Mouse (Mus musculus): ENCODE data around the gene Cdyl2. TPM values are rescaled to one million over a fixed set of nuclear protein-coding genes. Genes with fewer than 3 reads are reported as not detected.

Gene Cdyl2
- polyA plus RNA-seq, 1 experiment from 2014 or later = 11.7 TPM

DNA sequence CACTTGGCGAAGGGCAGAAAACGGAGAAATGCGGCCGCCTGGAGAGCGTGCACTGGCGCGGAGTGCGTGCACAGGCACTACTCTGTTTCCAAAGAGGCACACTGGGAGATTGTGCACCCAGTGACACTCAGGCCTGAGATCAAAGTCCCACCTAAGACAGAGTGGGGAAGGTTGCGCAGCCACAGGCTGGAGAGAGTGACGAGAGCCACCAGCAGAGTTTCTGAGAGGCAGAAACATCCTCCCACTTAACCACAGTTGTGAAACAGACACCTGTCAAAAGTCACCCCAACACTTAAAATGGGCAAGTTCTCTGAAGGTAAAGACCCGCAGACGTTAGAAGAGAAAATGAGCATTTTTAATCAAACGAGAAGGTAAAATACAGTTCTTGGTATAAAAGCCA is 97.5 kb downstream of the Cdyl2 start:
- Histone ChIP-seq H3K36me3 (ENCODE audit: insufficient read depth, low read length) (no peaks in the 10 kb centered on the region), H3K4me2 (replicated peaks; ENCODE audit: low read depth, low read length) (no peak overlapping the region), H3K4me3 (ENCODE audit: low read depth, low read length) (no peak overlapping the region), H3K27me3 (replicated peaks; ENCODE audit: insufficient read depth, low read length) (no peaks in the 10 kb centered on the region), H3K9ac (replicated peaks; ENCODE audit: low read depth) (no peak overlapping the region), H3K4me1 (ENCODE audit: insufficient read depth, low read depth, low read length) (no peaks in the 10 kb centered on the region), H3K9me3 (ENCODE audit: low read length) (no peaks in the 10 kb centered on the region), H3K27ac (ENCODE audit: low read length) (no peak overlapping the region)
- ATAC-seq (no peak), DNase-seq (ENCODE audit: low spot score) (no peak)
- no peak for TF ChIP-seq EP300 (IDR thresholded peaks at IDR 0.05)
- WGBS = 83% methylated on average over 13 of the region's 13 CpGs

DNA sequence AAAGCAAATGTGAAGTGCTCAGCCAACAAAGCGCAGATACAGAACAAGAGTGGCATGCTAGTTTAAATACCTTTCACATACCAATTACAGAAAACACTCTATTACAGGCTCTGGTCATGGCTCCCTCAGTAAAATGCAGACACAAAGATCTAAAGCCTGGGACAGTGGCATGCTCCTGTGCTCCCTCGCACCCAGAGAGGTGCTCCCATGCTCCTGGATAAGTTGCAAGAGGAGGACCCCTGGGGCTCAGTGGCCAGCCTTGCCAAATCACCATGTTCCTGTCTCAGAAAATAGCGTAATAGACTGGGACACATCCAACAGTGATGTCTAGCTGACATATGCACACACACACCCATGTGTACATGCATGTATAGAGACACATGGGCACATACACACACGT is 98.4 kb downstream of the Cdyl2 start:
- H3K9me3 ChIP-seq (ENCODE audit: low read length) = no peaks in the 10 kb centered on the region
- no peaks in the 10 kb centered on the region for H3K4me1 ChIP-seq (ENCODE audit: insufficient read depth, low read depth, low read length)
- 87% methylated on average over 4 of the region's 4 CpGs for WGBS

GRCm38 (mm10) chr8:116633470-116634150 is 99.2 kb downstream of the Cdyl2 start:
- WGBS = 71% methylated on average over 10 of the region's 10 CpGs
- Histone ChIP-seq H3K4me3 (ENCODE audit: low read depth, low read length) (no peak overlapping the region), H3K9me3 (ENCODE audit: low read length) (no peaks in the 10 kb centered on the region), H3K27me3 (replicated peaks; ENCODE audit: insufficient read depth, low read length) (no peaks in the 10 kb centered on the region), H3K4me1 (ENCODE audit: insufficient read depth, low read depth, low read length) (no peaks in the 10 kb centered on the region), H3K4me2 (replicated peaks; ENCODE audit: low read depth, low read length) (no peak overlapping the region), H3K36me3 (ENCODE audit: insufficient read depth, low read length) (no peaks in the 10 kb centered on the region), H3K9ac (replicated peaks; ENCODE audit: low read depth) (no peak overlapping the region), H3K27ac (ENCODE audit: low read length) (no peak overlapping the region)
- no peak for TF ChIP-seq CTCF (IDR thresholded peaks at IDR 0.05)
- TF ChIP-seq EP300 (IDR thresholded peaks at IDR 0.05) = no peak
- DNase-seq (ENCODE audit: low spot score) (no peak), ATAC-seq (no peak)

More for the DNA sequence above, 98.4 kb downstream of the Cdyl2 start:
- no peak overlapping the region for H3K4me3 ChIP-seq (ENCODE audit: low read depth, low read length)
- ATAC-seq (no peak), DNase-seq (ENCODE audit: low spot score) (no peak)
- H3K9ac ChIP-seq (replicated peaks; ENCODE audit: low read depth) = no peak overlapping the region
- H3K27me3 ChIP-seq (replicated peaks; ENCODE audit: insufficient read depth, low read length) = no peaks in the 10 kb centered on the region
- H3K4me2 ChIP-seq (replicated peaks; ENCODE audit: low read depth, low read length) = no peak overlapping the region
- H3K27ac ChIP-seq (ENCODE audit: low read length) = no peak overlapping the region
- H3K36me3 ChIP-seq (ENCODE audit: insufficient read depth, low read length) = no peaks in the 10 kb centered on the region
- TF ChIP-seq EP300 (IDR thresholded peaks at IDR 0.05) (no peak), CTCF (IDR thresholded peaks at IDR 0.05) (no peak)

GRCm38 (mm10) chr8:116630066-116630465 is 102.7 kb downstream of the Cdyl2 start:
- DNase-seq (ENCODE audit: low spot score) (no peak), ATAC-seq (0 out of 2 replicates have a peak, but pooled peaks have one; percentile 9)
- no peak for TF ChIP-seq EP300 (IDR thresholded peaks at IDR 0.05)
- no peak; the same call in 1 of the 2 replicates for TF ChIP-seq CTCF (IDR thresholded peaks at IDR 0.05)
- H3K9me3 ChIP-seq (ENCODE audit: low read length) = no peaks in the 10 kb centered on the region
- H3K4me1 ChIP-seq (ENCODE audit: insufficient read depth, low read depth, low read length) = no peaks in the 10 kb centered on the region
- no peaks in the 10 kb centered on the region for H3K36me3 ChIP-seq (ENCODE audit: insufficient read depth, low read length)
- no peak overlapping the region for H3K4me2 ChIP-seq (replicated peaks; ENCODE audit: low read depth, low read length)
- 42% methylated on average over 9 of the region's 11 CpGs for WGBS
- H3K27ac ChIP-seq (ENCODE audit: low read length) = no peak overlapping the region
- no peak overlapping the region for H3K4me3 ChIP-seq (ENCODE audit: low read depth, low read length)
- H3K27me3 ChIP-seq (replicated peaks; ENCODE audit: insufficient read depth, low read length) = no peaks in the 10 kb centered on the region
- H3K9ac ChIP-seq (replicated peaks; ENCODE audit: low read depth) = no peak overlapping the region

- Histone ChIP-seq H3K9me3 (ENCODE audit: low read length) (no peaks in the 10 kb centered on the region), H3K4me3 (ENCODE audit: low read depth, low read length) (no peak overlapping the region), H3K9ac (replicated peaks; ENCODE audit: low read depth) (no peak overlapping the region), H3K27me3 (replicated peaks; ENCODE audit: insufficient read depth, low read length) (no peaks in the 10 kb centered on the region), H3K4me1 (ENCODE audit: insufficient read depth, low read depth, low read length) (no peaks in the 10 kb centered on the region), H3K36me3 (ENCODE audit: insufficient read depth, low read length) (0 out of 2 replicates have a peak, but pooled peaks cover under 1% of the 10 kb centered on the region), H3K4me2 (replicated peaks; ENCODE audit: low read depth, low read length) (no peak overlapping the region), H3K27ac (ENCODE audit: low read length) (no peak overlapping the region)
- no peak for TF ChIP-seq CTCF (IDR thresholded peaks at IDR 0.05)
- TF ChIP-seq EP300 (IDR thresholded peaks at IDR 0.05) = no peak
- no peak for DNase-seq (ENCODE audit: low spot score)
- ATAC-seq = no peak
- WGBS = 39% methylated on average over 7 of the region's 7 CpGs
Measured at GRCm38 (mm10) chr8:116628975-116629374, 103.8 kb downstream of the Cdyl2 start.

- TF ChIP-seq EP300 (IDR thresholded peaks at IDR 0.05) (no peak), CTCF (IDR thresholded peaks at IDR 0.05) (no peak)
- Histone ChIP-seq H3K27ac (ENCODE audit: low read length) (no peak overlapping the region), H3K4me1 (ENCODE audit: insufficient read depth, low read depth, low read length) (no peaks in the 10 kb centered on the region), H3K9ac (replicated peaks; ENCODE audit: low read depth) (no peak overlapping the region), H3K27me3 (replicated peaks; ENCODE audit: insufficient read depth, low read length) (no peaks in the 10 kb centered on the region), H3K9me3 (ENCODE audit: low read length) (no peaks in the 10 kb centered on the region), H3K4me3 (ENCODE audit: low read depth, low read length) (no peak overlapping the region), H3K4me2 (replicated peaks; ENCODE audit: low read depth, low read length) (no peak overlapping the region), H3K36me3 (ENCODE audit: insufficient read depth, low read length) (0 out of 2 replicates have a peak, but pooled peaks cover 3% of the 10 kb centered on the region)
- 88% methylated on average over 2 of the region's 2 CpGs for WGBS
- DNase-seq (ENCODE audit: low spot score) (peak; percentile 18), ATAC-seq (no peak)
Measured at GRCm38 (mm10) chr8:116627854-116628479, 104.8 kb downstream of the Cdyl2 start.

Data from lung, postnatal 0 days (tissue).